Mouse (Mus musculus): ENCODE data around the gene Gsta4.
"Not testable (repeated sequence)": the region's sequence is repeated elsewhere in the genome, so short reads cannot be mapped to it uniquely, and the experiment has no call there.

The Gsta4 gene

DNA sequence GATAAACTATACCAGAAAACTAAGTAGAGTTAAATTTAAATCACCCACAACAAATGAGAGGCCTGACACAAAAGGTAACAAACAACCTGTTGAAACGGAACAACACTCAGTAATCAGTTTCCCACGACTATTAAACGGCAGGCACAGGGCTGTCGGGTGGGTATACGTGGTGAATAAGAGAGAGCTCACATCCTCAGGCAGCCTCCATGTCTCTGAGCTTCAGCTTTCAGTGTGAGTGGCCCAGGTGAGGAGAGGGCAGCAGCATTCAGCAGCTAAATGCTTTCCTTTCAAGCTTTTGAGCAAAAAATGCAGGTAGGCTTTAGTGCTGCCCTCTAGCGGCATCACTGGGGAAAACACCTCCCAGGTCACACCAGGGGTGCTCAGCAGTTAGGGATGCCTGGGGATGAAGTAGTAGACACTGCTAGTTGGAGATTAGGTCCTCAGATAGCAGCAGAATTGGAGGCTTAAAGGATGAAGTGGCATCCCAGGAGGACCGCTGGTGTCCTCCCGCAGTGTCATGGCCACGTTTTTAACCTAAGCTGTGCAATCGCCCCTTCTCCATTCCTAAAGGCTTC lies 50.6 kb downstream of the Gsta4 start:
- DNase-seq = not testable (repeated sequence)

DNA sequence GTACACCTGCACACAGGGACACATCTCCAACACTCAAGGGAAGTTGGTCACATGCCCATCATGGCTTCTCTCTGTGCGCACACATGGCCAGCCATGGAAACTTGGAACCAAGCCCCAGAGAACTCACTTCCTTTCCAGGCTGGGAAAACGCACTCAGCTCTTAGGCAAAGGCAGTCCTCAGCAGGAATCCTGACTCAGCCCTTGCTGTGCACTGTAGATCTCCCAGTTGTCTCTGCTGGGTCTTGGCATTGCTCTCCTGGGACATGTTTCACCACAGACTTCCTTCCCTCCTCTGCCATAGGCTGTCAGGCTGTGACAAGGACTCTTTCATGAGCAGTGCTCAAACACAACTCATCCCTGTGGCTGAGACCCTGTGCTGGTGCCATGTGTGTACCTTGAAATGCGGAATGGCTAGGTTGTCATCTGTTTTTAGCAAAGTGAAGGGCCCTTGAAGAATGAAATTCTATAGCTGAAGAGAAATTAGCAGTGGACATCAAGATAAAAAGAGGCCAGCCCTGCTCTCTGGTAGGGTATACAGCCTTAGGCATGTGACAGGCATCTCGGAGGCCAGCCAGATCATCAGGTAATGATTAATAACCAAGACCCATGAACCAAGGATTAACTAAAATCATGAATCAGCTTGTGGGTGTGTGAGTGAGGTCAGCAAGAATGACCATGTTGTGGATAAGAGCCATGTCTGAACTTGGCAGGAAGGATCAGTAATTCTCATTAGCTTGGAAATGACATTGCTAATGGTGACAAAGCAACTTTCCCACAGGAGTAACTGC lies 73.3 kb downstream of the Gsta4 start:
- DNase-seq = not testable (repeated sequence)

DNA sequence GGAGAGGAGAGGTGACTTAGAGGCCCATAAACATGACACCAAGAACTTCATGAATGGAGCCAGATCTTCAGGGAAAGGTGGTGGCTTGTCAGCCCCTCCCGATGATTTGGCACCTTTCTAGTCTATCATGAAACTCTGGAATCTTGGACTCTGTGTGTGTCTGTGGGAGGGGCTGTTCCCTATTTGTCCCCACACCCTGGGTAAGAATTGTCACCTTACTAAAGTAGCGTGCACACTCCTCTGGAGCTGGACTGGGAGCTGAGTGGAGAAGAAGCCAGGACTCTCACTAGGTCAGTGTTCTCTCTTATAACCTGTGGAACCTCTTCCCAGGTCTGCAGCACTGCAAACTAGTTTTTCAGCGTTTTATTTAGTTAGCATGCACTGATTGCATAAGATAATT lies 74.3 kb downstream of the Gsta4 start, which contains the start of gene Gm3776:
Gene Gm3776 (plus strand): TSS at position 216 of the 400 bp plus-strand sequence.
- not testable (repeated sequence) for DNase-seq

All from lung, postnatal 36 days (tissue).